Mouse (Mus musculus): ENCODE measurements around the gene St6galnac1. TPM values are rescaled to one million over a fixed set of nuclear protein-coding genes. Genes with fewer than 3 reads are reported as not detected.

The St6galnac1 gene
- polyA plus RNA-seq, 1 experiment from 2014 or later = not detected

DNA sequence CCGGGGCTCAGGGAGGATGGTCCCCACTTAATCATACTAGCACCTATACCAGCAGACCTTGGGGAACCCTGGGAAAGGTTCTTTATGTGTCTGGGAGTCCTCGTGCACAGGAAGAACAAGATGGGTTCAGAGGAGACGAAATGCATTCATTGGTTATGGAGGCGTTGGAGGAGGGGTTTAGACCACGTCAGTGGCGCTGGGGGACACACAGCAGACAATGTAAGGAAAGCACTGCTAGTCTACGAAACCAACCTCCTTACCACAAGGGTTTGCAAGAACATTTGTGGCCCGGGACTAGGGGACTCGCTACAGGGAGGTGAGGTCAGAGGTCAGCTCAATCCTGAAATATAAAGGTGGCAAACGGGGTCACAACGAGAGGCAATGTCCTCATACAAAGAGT lies 35.2 kb upstream of the St6galnac1 start:
- DNase-seq (ENCODE audit: low spot score) = no peak
- no peak for ATAC-seq (replicated peaks; ENCODE audit: low FRiP score, low TSS enrichment, low read depth)
- H3K4me2 ChIP-seq (ENCODE audit: low read length) = no peak overlapping the region
- H3K27me3 ChIP-seq (replicated peaks; ENCODE audit: control insufficient read depth, insufficient read depth, low read length) = no peaks in the 10 kb centered on the region
- no peaks in the 10 kb centered on the region for H3K9me3 ChIP-seq (ENCODE audit: control insufficient read depth, low read length)
- H3K27ac ChIP-seq (ENCODE audit: low read depth) = no peak overlapping the region
- no peak overlapping the region for H3K4me3 ChIP-seq (ENCODE audit: low read depth, low read length)
- 77% methylated on average over 11 of the region's 11 CpGs for WGBS
- H3K36me3 ChIP-seq (ENCODE audit: control insufficient read depth, insufficient read depth, low read length) = 0 out of 2 replicates have a peak, but pooled peaks cover 5% of the 10 kb centered on the region
- H3K4me1 ChIP-seq (replicated peaks; ENCODE audit: control insufficient read depth, insufficient read depth, low read length) = peaks cover 52% of the 10 kb centered on the region
- H3K9ac ChIP-seq (ENCODE audit: low read length) = no peak overlapping the region

DNA sequence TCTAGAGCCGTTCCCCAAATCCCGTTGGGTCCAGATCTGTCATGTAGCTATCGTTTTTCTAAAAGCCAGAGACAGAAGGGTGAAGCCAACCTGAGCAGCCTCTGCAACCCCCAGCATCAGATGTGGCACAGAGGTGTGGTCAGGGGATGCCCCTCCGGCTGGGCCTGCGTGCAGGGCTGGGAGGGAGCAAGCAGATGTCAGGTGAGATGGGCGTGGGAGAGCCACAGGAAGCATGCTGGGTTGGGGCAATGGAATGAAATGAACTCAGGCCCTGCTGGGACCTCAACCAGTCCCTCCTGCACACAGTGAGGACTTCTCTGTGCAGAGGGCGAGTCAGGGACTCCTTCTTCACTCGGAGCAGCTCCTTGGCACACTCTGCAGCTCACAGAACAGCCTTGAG lies 34.2 kb upstream of the St6galnac1 start:
- Histone ChIP-seq H3K36me3 (ENCODE audit: control insufficient read depth, insufficient read depth, low read length) (0 out of 2 replicates have a peak, but pooled peaks cover 5% of the 10 kb centered on the region), H3K4me1 (replicated peaks; ENCODE audit: control insufficient read depth, insufficient read depth, low read length) (peaks cover 43% of the 10 kb centered on the region), H3K4me2 (ENCODE audit: low read length) (no peak overlapping the region), H3K27ac (ENCODE audit: low read depth) (no peak overlapping the region), H3K4me3 (ENCODE audit: low read depth, low read length) (no peak overlapping the region), H3K27me3 (replicated peaks; ENCODE audit: control insufficient read depth, insufficient read depth, low read length) (no peaks in the 10 kb centered on the region), H3K9ac (ENCODE audit: low read length) (no peak overlapping the region), H3K9me3 (ENCODE audit: control insufficient read depth, low read length) (no peaks in the 10 kb centered on the region)
- ATAC-seq (replicated peaks; ENCODE audit: low FRiP score, low TSS enrichment, low read depth) = no peak
- no peak for DNase-seq (ENCODE audit: low spot score)
- 82% methylated on average over 8 of the region's 8 CpGs for WGBS

DNA sequence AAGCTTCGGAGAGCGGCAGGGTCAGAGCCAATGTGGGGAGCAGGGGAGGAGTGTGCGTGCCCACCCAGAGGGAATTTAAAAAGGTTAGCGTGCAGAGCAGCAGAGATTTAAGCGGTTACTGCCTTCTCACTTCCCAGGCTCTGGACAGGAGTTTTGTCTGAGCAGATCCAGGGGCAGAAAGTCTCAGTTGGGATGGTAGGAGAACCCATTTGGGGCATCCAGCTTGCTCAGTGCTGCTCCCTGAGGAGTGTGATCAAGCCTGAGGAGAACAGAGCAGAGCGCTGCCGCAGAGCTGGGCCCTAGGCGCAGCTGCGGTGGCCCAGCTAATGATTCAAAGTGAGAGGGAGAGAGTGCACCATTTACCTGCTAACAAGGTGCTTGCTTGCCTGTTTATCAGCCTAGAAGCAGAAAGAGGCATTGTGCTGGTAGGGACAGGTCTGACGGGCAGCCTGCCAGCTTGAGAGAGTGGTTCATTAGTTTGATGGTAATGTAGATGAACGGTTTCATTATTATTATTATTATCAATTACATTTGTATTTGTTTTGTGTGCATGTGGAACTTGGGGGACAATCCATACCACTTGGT lies 33.6 kb upstream of the St6galnac1 start:
- WGBS = 85% methylated on average over 11 of the region's 11 CpGs
- Histone ChIP-seq H3K9me3 (ENCODE audit: control insufficient read depth, low read length) (no peaks in the 10 kb centered on the region), H3K4me2 (ENCODE audit: low read length) (no peak overlapping the region), H3K27me3 (replicated peaks; ENCODE audit: control insufficient read depth, insufficient read depth, low read length) (no peaks in the 10 kb centered on the region), H3K4me1 (replicated peaks; ENCODE audit: control insufficient read depth, insufficient read depth, low read length) (peaks cover 37% of the 10 kb centered on the region), H3K36me3 (ENCODE audit: control insufficient read depth, insufficient read depth, low read length) (0 out of 2 replicates have a peak, but pooled peaks cover 5% of the 10 kb centered on the region), H3K4me3 (ENCODE audit: low read depth, low read length) (no peak overlapping the region), H3K9ac (ENCODE audit: low read length) (no peak overlapping the region), H3K27ac (ENCODE audit: low read depth) (no peak overlapping the region)
- DNase-seq (ENCODE audit: low spot score) (no peak), ATAC-seq (replicated peaks; ENCODE audit: low FRiP score, low TSS enrichment, low read depth) (no peak)

DNA sequence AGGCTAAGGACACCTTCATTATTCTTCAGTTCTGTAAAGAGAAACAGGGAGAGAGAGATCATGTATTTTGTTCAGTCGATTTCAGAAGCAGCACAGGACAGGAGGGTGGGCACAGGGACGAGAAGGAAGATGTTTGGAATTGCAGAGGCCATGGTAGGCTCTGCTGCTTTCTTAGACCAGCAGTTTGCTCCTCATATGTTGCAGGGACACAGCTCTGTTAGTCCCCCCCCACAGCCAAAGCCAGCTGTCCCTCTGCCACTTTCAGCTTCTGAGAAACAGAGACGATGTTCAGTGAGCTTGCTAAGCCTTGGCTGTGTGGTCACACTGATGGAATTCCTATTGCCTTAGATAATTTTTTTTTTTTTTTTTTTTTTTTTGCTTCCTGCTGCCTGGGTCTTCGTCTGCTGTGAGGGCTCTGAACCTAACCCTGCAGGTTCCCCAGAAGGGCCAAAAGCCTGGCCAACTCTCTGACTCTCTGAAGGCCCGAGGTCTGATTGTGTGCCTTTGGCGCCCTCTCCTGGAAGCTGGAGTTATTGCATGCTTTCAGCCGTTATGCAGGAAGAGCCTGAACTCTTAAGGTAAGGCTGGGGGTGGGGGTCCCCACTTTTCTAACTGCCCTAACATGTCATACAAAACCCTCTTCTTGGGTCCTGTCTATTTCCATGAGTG lies 32.8 kb upstream of the St6galnac1 start:
- H3K4me3 ChIP-seq (ENCODE audit: low read depth, low read length) = no peak overlapping the region
- peak overlapping the region; percentile 59 for H3K27ac ChIP-seq (ENCODE audit: low read depth)
- peak; percentile 54 for ATAC-seq (replicated peaks; ENCODE audit: low FRiP score, low TSS enrichment, low read depth)

DNA sequence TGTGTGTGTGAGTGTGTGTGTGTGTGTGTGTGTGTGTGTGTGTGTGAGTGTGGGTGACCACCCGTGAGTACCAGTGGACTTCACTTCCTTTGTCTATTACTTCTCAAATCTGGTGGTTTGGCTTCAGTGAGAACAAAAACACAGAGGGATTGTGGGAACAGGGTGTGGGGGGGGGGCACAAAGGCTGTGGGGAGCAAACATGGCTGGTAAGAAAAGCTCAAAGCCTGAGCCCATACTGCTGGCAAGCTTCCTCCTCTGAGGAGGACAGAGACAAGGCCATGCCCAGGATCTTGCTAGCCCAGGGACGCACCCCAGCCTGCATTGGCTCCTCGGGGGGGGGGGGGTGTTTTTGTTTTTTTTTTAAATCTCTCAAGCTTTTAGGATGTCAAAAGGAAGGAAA lies 32.2 kb upstream of the St6galnac1 start:
- H3K9me3 ChIP-seq (ENCODE audit: control insufficient read depth, low read length) = no peaks in the 10 kb centered on the region

More for the DNA sequence above, 32.8 kb upstream of the St6galnac1 start:
- H3K36me3 ChIP-seq (ENCODE audit: control insufficient read depth, insufficient read depth, low read length) = 0 out of 2 replicates have a peak, but pooled peaks cover 5% of the 10 kb centered on the region
- H3K4me1 ChIP-seq (replicated peaks; ENCODE audit: control insufficient read depth, insufficient read depth, low read length) = peaks cover 28% of the 10 kb centered on the region
- peak; percentile 96 for DNase-seq (ENCODE audit: low spot score)
- H3K4me2 ChIP-seq (ENCODE audit: low read length) = no peak overlapping the region
- H3K9me3 ChIP-seq (ENCODE audit: control insufficient read depth, low read length) = no peaks in the 10 kb centered on the region
- no peaks in the 10 kb centered on the region for H3K27me3 ChIP-seq (replicated peaks; ENCODE audit: control insufficient read depth, insufficient read depth, low read length)
- WGBS = 18% methylated on average over 7 of the region's 7 CpGs
- H3K9ac ChIP-seq (ENCODE audit: low read length) = no peak overlapping the region

DNA sequence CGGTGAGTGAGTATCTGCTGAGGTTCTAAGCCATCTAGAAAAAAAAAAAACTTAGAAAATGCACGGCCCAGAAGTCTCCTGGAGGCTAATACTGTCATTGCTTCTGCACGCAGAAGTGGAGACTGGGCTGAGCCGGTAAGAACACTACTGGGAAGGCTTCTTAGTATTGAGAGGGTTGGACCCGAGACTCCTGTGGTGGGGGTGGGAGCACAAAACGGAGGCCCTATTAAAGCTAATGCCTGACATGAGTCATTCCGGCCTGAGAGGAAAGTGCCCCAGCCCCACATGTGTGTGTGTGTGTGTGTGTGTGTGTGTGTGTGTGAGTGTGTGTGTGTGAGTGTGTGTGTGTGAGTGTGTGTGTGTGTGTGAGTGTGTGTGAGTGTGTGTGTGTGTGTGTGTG lies 31.8 kb upstream of the St6galnac1 start:
- Histone ChIP-seq H3K27ac (ENCODE audit: low read depth) (no peak overlapping the region; the same call in 1 of the 2 replicates), H3K9me3 (ENCODE audit: control insufficient read depth, low read length) (no peaks in the 10 kb centered on the region)
- DNase-seq (ENCODE audit: low spot score) = no peak

More for the DNA sequence above, 32.2 kb upstream of the St6galnac1 start:
- H3K4me2 ChIP-seq (ENCODE audit: low read length) = no peak overlapping the region
- no peak overlapping the region for H3K4me3 ChIP-seq (ENCODE audit: low read depth, low read length)
- H3K27me3 ChIP-seq (replicated peaks; ENCODE audit: control insufficient read depth, insufficient read depth, low read length) = no peaks in the 10 kb centered on the region
- H3K9ac ChIP-seq (ENCODE audit: low read length) = no peak overlapping the region
- DNase-seq (ENCODE audit: low spot score) = no peak
- H3K4me1 ChIP-seq (replicated peaks; ENCODE audit: control insufficient read depth, insufficient read depth, low read length) = peaks cover 23% of the 10 kb centered on the region
- WGBS = 85% methylated on average over 3 of the region's 3 CpGs
- peak overlapping the region; percentile 59 for H3K27ac ChIP-seq (ENCODE audit: low read depth)
- H3K36me3 ChIP-seq (ENCODE audit: control insufficient read depth, insufficient read depth, low read length) = 0 out of 2 replicates have a peak, but pooled peaks cover 5% of the 10 kb centered on the region
- no peak for ATAC-seq (replicated peaks; ENCODE audit: low FRiP score, low TSS enrichment, low read depth)

DNA sequence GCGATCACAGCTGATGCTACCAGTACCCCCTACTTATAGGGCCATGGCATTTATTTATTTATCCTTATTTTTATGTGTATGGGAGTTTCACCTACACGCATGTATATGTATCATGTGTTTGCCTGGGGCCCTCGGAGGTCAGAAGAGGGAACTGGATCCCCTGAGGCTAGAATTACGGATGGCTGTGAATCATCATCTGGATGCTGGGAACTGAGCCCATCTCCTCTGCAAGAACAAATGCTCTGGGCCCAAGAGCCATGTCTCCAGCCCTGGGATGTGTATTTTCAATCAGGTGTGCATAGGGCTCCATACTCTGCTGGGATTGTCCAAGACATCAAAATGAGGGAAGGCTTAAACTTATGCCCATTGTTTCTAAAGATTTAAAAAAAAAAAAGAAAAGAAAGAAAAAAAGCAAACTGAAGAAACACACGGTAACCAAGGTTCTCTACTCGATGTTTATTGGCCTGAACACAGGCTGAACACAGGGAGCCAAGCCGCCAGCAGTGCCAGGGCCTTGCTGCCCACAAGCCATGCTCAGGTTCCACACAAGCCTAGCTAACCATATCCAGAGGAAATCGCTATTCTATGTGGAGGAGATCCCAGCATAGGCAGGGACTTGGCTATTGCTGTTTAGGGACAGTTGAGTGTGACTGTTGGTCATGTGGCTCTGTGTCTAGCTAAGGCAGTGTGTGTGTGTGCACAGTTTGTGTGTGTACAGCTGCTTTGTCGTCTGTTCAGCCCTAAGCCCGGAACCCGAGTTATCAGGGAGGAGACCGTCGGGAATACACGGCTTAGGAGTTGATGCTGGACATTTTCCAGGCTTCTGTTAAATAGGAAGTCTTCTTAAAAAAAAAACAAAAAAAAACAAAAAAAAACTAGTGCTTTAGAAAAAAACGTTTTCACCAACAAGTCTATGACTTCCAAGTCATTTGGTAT lies 31.1 kb upstream of the St6galnac1 start:
- no peak for ATAC-seq (replicated peaks; ENCODE audit: low FRiP score, low TSS enrichment, low read depth)
- H3K9me3 ChIP-seq (ENCODE audit: control insufficient read depth, low read length) = no peaks in the 10 kb centered on the region
- 0 out of 2 replicates have a peak, but pooled peaks cover 5% of the 10 kb centered on the region for H3K36me3 ChIP-seq (ENCODE audit: control insufficient read depth, insufficient read depth, low read length)
- H3K4me1 ChIP-seq (replicated peaks; ENCODE audit: control insufficient read depth, insufficient read depth, low read length) = peaks cover 13% of the 10 kb centered on the region
- H3K27ac ChIP-seq (ENCODE audit: low read depth) = no peak overlapping the region; the same call in 1 of the 2 replicates
- H3K9ac ChIP-seq (ENCODE audit: low read length) = no peak overlapping the region
- no peak overlapping the region for H3K4me2 ChIP-seq (ENCODE audit: low read length)
- H3K27me3 ChIP-seq (replicated peaks; ENCODE audit: control insufficient read depth, insufficient read depth, low read length) = no peaks in the 10 kb centered on the region
- H3K4me3 ChIP-seq (ENCODE audit: low read depth, low read length) = no peak overlapping the region
- DNase-seq (ENCODE audit: low spot score) = no peak
- 75% methylated on average over 15 of the region's 15 CpGs for WGBS

More for the DNA sequence above, 31.8 kb upstream of the St6galnac1 start:
- ATAC-seq (replicated peaks; ENCODE audit: low FRiP score, low TSS enrichment, low read depth) = no peak
- no peaks in the 10 kb centered on the region for H3K27me3 ChIP-seq (replicated peaks; ENCODE audit: control insufficient read depth, insufficient read depth, low read length)
- H3K36me3 ChIP-seq (ENCODE audit: control insufficient read depth, insufficient read depth, low read length) = 0 out of 2 replicates have a peak, but pooled peaks cover 5% of the 10 kb centered on the region
- H3K4me1 ChIP-seq (replicated peaks; ENCODE audit: control insufficient read depth, insufficient read depth, low read length) = peaks cover 19% of the 10 kb centered on the region
- H3K4me3 ChIP-seq (ENCODE audit: low read depth, low read length) = no peak overlapping the region
- no peak overlapping the region for H3K4me2 ChIP-seq (ENCODE audit: low read length)
- WGBS = 60% methylated on average over 7 of the region's 7 CpGs
- no peak overlapping the region for H3K9ac ChIP-seq (ENCODE audit: low read length)

DNA sequence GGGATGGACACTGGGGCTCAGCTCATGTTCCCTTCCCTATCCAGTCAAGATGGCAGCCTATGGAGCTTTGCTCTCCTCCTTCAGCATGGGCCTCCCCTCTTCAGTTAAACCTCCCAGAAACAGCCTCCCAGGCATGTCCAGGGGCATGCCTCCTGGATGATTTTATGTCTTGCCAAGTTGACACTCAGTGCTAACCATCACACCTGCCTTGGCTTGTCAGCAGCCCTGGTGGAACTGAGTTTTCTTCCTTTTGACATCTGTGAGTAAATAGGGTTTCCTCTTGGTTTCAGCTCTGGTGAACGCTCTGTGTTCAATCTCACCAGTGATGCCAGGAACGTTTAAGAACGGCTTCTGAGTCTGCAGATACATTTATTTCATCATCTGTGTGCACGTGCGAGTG lies 27.4 kb upstream of the St6galnac1 start:
- no peaks in the 10 kb centered on the region for H3K36me3 ChIP-seq (ENCODE audit: control insufficient read depth, insufficient read depth, low read length)
- H3K27me3 ChIP-seq (replicated peaks; ENCODE audit: control insufficient read depth, insufficient read depth, low read length) = no peaks in the 10 kb centered on the region
- peaks cover 2% of the 10 kb centered on the region; the same call in 1 of the 2 replicates for H3K4me1 ChIP-seq (replicated peaks; ENCODE audit: control insufficient read depth, insufficient read depth, low read length)
- WGBS = 76% methylated on average over 5 of the region's 5 CpGs
- H3K9me3 ChIP-seq (ENCODE audit: control insufficient read depth, low read length) = no peaks in the 10 kb centered on the region
- no peak overlapping the region for H3K9ac ChIP-seq (ENCODE audit: low read length)
- no peak overlapping the region for H3K4me2 ChIP-seq (ENCODE audit: low read length)
- no peak overlapping the region for H3K4me3 ChIP-seq (ENCODE audit: low read depth, low read length)
- ATAC-seq (replicated peaks; ENCODE audit: low FRiP score, low TSS enrichment, low read depth) (no peak), DNase-seq (ENCODE audit: low spot score) (no peak)
- no peak overlapping the region for H3K27ac ChIP-seq (ENCODE audit: low read depth)
